Mouse (Mus musculus) thymus, postnatal 4 days (tissue): ENCODE results near the gene Orm3.

Experiments used
- DNase-seq: peaks from one replicate; pipeline ENCODE4 v3.0.0; 2021

The Orm3 gene

DNA sequence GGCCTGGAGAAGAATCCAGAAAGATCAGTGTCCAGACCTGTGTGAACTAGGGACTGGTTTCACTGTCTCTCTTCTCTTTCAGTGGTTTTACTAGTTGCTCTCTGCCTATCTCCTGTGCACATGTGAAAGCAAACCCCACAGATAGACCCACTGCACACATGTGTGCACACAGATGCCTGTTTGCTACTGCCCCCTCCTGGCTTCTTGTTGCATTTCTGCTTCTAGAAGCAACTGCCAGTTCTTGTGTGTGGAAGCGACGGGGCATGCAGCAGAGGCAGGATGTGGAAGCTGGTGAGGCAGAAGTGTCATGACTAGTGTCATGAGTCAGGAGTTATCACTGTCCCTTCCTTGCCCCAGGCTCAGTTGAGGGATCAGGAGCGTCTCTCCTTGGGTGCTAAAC, 15.9 kb downstream of the Orm3 start:
- peak; percentile 82 for DNase-seq

DNA sequence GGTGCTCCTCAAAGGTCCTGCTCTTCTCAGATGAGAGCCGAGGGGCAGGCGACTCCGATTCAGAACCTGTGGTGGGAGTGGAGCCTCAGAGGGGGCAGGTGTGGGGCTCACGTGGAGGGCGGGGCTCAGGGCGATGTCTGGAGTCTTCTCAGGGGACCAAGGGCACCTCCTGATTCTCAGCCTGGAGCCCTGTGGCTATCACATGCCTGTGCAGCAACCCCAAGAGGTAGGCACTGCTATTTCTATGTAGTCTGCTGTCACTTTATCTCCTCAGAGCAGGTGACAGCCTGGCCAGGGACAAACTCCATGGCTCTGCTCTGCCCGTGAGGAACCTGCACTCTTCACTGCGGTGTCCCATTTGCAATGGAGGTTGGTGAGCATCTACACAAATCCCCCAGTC, 17.4 kb downstream of the Orm3 start:
- no peak for DNase-seq

DNA sequence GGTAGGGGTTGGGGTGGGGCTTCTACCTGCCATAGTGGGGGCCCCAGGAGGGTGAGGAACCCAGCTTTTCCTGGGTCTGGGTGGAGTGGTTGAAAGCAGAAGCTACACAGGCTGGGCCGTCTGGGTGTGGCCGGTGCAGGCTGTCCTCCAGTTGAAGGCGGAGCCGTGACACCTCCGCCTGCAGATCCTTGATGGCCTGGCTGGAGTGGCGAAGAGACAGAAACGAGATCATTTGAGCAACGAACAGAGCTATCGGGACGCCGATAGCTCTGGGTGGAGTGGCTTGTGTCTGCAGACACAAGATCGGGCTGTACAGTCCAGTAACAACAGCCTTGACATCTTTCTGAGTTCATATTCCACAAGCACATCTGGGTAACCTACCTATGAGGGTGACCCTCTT, 18.4 kb downstream of the Orm3 start:
- DNase-seq: no peak

DNA sequence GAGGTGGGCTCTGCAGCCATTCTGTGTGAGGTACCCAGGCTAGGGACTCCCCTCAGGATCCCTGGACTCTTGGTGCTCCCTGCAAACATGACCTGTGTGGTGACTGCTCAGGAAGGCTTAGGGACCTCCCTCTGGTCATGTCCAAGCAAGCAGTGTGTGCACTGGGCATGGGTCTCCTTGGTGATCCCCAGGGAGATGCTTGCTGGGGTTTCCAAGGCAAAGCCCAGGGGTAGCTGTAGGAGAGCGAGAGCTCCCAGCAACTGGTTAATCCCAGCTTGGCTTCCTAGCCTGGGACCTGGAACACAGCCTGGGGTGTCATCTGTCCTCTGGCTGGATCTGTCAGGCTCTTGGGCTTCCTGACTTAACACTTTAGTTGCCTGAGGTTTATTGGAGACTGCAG, 19.4 kb downstream of the Orm3 start:
- no peak for DNase-seq

DNA sequence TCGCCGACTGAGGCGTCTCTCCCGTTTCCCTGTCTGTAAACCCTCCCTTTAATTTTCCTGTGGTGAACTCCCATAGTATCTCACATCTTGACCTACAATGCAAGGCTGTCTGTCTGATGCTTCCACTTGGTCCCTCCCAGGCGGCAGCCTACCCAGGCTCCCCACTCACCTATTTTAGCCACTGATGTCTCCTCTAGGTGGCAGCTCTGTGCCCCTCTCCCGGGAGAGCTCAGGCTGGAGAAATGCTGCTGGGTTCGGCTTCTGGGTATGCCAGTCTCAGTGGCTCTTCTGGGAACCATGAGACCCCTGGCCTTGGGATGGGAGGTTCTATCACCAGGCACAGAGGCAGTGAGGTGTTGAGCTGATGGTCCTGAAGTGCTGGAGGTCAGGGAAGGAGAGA, 21.5 kb downstream of the Orm3 start:
- DNase-seq: peak; percentile 45

DNA sequence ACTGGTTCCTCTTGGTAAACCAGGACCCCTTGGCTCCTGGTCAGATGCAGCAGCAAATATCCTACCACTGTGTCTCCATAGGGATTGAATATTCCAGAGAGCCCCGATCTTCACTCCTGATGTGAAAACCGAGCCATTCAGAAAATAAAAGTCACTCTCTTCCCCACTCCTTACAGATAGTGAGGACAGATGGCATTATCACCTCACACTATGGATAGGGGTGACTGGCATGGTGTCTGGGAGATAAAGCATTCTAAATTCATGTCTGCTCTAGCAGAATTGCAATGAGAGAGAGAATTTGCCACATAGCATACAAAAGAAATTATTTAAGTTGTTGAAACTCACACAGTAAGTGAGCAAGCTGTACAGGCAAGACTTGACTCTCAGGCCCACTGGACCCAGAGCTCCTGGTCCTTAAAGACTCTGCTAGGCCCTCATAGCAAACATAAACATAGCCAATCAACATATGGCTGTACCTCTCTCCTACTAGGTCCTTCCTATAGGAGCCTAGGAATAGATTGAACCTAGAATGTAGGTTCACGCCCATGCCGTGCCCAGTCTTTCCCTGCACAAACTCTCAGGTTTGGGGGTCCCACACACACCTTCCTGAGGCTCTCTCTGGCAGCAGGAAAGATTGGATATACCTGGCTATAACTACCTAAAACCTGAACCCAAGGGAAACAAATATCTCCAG, 26.9 kb downstream of the Orm3 start:
- no peak for DNase-seq

DNA sequence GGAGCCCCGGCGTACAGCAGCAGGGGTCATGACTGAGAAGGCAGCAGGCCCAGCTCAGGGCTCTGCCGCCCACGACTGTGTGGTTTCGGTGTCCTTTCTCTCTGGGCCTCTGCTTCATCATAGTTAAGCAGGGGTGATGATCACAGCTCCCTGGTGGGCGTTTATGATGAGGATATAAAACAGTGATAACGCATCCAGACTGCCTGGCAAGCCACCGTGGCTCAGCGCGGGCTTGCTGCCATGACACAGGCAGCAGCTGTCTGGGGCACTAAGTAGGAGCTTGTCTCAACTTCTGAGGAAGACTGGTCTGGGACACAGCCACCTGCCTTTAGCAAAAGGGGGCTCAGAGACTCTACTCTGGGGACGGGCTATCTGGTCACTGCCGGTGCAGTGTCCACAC, 27.5 kb downstream of the Orm3 start:
- DNase-seq: no peak

DNA sequence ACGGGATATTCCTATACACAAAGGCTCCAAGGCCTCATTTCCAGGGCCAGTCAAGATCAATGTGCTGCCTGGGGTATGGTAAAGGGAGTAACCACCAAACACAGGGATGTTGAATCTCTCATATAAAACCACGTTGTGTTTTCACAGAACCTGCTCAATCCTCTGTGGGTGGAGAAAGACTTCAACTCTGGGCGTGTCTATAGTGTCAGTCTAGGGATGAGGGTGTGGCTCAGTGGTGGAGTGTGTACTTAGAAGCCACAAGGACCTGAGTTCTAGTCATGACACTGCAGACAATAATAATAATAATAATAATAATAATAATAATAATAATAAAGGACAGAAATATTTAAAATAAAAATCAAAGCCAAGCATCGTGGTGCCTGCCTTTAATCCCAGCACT, 28.3 kb downstream of the Orm3 start:
- no peak for DNase-seq

DNA sequence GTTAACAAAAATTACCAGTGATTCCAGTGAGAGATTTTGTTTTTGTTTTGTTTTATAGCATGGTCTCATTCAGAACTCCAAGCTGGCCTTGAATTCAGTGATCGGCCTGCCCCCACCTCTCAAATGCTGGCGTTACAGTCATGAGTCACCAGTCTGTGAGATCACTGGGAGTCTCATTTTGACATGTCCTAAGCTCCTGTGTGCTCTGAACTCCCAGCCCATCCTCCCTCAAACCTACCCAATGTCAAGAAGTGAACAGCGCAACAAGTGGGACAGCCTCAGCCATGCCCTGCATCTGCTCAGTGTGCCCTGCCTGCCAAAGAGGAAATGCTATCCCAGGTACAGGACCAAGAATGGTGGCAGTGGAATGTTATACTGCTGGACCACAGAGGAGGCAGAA, 29.3 kb downstream of the Orm3 start:
- peak; percentile 47 for DNase-seq

DNA sequence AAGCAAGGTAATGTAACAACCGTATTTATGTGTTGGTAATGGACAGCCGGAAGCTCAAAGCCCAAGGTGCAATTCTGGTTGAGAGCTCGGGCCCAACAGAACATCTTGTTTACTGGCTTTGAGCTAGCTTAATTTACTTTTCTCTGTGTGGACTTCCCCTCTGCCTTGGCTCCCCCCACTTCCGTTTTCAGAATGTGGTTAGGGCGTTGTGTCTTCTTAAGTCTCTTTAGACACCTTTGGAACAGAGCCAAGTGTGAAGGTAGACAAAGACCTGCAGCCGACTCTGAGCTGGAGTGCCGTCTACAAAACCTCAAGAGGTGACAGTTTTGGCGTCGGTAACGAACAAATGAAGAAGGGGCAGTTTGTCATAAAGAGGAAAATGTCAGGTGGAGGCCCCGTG, 29.8 kb downstream of the Orm3 start:
- peak; percentile 75 for DNase-seq

DNA sequence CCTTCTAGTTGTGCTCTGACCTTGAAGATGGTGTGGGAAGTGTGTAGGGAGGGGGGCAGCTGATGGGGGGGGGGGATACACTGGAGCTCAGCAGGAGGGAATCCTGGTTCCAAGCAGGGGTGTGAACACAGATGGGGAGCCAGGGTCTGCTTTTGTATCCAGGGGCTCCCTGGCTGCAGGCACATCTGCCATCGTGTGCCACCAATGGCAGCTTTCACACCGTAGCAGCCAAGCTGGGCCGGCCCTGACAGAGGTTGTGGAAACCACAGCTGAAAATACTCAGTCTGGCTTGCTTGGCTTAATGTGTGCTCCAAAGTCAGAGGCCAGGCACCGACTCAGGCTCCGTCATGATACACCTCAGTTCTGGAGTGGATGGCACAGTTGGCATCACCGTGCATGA, 32.1 kb downstream of the Orm3 start:
- no peak for DNase-seq

DNA sequence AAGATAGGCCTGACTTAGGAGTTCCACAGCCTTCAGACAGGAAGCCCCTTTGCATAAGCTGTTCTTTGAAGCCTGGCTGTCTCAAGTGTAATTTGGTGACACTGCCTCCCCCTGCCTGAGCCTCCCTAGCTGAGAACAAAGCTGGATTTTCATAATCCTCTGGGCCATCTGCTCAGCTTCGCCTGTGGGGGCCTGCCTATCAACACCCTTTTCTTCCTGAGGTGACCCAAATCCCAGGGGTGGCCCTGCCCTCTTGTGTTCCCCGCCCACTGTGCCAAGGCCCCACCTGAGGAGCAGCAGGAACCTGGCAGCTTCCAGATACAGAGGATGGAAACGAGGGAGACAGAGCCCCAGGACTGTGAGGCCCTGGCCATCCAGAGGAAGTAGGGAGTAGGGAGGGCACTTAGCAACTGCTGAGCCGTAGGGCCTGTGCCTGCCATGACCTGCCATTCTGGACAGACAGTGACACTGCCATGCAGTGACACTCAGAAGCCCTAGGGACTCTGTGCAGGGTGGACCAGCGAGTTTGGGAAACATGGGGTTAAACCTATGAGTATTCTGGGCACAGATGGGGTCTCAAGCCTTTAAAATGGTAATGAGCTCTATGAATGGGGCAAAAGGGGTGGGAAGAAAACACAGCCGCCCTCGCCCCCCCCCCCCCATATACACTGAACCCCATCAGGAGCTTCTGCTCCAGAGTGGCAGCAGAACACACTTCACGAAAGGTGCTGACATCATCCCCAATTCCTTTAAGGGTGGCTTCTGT, 33.3 kb downstream of the Orm3 start:
- DNase-seq: peak; percentile 60

DNA sequence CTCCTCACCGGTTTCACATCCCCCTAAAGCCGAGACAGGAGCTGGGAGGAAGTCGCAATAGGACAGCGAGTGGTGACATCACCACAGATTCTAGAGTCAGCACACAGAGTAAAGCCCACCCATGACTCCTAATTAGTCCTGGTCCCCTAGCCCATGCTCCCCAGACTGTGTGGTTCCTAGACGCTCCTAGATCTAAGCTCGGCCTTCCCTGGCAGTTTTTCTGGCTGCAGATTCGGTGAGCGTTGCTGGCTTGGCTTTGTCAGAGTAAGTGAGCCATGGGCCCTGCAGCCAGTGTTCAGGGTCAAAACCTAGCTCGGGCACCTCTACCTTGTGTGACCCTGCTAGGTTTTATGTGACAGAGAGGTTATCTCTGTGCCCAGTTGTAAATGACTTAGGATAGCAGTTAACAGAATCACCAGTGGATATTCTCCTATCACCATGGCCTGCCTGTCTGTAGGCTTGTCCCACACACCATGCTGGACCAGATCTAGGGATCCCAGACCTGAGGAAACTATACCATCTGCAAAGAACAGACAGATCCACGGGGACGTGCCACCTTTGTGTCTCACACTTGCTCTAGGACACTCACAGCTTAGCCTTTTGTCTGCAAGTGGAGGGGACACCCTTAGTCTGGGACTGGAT, 34.0 kb downstream of the Orm3 start:
- DNase-seq: peak; percentile 27

DNA sequence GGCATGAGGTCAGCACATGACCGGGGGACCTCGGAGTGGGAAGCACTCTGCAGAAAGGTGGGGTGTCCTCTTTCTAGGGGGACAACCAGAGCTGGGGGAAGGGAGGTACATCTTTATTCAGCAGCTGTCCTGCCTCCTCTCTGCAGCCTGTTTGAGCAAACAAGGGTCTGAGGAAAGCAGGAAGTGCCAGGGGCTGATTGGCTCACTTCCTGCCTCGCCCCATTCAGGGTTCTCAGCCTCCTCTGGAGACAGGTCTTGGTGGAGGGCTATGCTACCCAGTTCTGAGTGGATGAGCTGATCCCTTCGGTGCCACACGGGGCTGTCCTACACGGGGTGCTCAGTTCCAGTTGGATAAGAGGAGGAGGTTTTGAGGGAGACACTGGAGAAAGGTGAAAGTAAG, 35.4 kb downstream of the Orm3 start:
- peak; percentile 68 for DNase-seq

DNA sequence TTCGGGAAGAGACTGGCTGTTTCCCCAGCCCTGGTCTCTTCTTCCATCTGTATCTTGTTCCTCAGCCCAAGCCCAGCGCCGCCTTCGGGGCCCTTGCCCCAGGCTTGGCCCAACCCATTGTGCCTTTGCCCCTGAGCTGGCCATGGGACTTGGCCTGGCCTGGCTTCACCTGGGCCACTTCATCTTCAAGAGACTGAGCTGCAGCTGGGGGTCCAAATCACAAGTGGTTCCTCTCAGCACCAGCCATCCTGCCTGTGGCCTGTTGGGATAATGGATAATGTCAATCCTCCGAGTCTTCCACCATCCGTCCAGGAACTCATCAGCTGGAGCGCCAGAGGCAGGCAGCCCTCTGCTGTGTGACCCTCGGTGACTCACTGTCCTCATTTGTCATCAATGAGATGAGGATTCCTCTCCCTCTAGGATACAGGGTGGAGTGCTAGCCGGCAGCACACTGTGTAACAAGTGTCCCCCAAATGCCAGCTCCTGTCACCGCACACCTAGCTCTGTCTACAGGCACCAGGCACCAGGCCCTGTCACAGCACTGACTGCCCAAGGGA, 42.1 kb downstream of the Orm3 start:
- DNase-seq: no peak

DNA sequence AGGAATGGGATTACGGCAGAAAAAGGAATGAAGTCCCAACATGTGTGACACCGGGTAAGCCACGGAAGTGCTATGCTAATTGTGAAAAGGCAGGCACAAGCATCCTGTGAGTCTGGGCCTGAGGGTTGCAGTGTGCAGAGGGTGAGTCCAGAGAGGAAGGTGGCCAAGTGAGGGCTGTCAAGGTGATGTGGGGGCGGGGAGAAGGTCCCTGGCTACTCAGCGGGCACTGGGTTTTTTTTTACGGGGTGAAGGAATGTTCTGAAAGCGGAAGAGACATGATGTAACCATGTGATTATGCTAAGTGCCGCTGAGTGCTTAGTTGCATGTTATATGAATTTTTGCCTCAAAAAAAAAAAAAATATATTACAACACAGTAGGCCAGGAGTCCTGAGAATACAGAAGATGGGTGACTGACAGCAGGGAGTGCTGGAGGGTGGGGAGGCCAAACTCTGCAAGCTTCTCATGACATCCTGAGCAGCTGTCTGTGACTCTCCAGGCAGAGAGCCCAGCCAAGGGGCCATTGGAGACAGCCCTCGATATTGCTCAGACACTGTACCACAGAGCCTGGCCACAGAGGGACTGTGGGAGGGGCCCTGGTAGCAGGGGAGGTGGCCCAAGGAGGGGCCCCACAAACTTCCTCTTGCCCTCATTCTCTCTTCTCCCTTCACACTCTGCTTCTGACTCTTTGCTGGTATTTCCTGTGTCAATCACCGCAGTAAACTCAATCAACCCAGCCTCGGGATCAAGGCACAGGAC, 43.1 kb downstream of the Orm3 start:
- DNase-seq: peak; percentile 61

DNA sequence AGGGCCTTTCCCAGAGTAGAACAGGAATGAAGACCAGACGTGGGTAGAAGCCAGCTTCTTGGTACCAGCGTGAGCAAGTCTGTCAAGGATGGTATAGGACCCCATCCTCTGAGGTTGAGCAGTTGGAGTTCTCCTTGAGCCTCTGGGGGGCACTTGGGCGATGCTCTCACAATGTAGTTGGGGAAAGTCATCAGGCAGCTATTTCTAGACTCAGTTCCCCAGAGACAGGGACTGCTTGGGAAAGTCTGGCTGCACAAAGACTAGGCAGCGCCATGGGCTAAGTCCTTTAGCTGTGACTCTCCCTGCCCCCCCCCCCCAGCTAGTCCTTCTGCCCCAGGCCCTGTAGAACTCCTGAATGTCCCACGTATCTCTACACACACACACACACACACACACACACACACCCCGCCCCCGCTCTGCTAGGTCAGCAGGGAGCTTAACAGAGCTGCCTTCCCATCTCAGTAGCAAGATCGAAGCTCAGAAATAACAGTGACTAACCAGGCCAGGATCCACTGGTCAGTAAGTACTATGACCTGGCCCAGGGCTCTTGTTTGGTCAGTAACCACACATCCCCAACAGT, 43.8 kb downstream of the Orm3 start:
- DNase-seq: peak; percentile 43

DNA sequence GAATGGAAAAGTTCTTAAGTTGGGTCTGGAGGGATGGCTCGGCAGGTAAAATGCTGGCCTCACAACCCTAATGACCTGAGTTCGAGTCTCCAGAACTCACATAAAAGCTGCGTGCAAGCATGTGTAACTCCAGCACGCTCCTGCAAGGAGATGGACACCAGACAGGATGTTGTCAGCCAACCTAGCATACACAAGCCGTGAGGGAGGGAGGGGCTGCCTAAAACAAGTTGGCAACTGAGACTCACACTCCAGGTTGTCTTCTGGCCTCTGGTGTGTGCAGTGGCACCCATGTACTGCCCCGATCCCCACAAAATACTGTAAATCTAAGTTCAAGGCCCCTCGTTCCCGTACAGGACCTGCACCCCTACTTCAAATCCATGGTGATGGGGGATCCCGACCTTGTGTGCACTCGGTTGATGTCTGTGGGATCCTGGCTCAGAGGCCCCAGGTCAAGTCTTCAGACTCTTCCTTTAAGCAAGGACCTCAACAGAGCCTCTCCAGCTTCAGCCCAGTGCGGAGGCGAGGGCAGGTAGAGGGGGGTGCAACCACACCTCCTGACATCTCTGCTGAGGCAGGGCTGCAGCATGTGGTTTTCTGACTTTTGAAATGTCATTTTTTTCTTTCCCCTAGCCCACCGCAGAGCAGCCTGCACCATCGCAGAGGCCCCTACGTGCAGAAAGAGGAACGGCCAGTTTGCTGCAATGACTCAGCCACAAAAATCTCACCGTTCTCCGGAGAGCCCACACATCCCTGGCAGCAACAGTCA, 44.8 kb downstream of the Orm3 start:
- peak; percentile 67 for DNase-seq

DNA sequence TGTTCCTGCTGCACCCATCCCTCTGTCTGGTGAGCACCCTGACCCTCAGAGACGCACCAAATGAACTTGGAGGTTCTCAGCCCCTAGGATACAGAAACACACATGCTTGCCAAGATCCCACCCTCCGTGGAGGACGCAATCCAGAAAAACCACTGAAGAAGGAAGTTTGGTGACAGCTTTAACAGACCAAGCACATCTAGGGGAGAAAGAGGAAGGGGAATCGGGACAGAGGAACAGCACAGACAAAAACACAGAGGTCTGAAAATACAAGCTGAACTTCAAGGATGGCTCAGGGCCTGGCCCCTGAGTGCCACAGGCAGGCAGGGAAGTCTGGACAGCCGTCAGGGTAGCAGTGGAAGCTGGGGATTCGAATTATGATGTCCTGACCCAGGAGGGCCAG, 45.7 kb downstream of the Orm3 start:
- DNase-seq: peak; percentile 25

DNA sequence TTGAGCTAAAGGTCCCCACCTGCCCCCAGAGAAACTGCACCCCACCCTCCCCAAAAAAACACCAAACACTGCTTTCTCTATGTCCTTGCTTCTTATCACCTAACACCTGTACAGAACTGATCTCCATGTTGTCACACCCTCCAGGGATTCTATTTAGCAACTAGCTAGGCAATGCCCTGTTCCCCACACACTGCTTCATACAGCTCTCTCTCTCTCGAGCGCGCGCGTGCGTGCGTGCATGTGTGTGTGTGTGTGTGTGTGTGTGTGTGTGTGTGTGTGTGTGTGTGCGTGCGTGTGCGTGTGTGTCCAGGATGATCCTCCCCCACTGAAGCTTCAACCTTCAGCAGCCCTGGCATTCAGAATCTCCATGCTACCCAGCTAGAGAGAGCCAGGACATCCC, 46.1 kb downstream of the Orm3 start:
- DNase-seq: peak; percentile 55

DNA sequence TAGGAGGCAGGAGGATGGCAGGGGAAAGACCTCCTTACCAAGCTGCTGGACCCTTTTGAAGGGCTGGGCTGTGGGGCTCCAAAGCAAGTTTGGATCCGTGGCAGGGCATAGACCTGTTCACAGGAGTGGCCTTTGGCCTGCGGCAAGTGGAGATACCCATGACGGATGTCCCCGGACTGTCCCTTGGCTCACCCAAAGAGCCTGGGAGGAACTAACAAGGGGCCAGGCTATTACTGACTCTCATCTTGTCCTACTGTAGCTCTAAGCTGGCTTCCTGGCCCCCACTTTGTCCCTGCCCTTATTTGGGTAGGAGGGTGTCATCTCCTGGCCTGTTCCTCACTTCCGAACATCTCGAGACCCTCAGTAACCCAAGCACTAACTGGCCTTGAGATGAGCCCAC, 46.6 kb downstream of the Orm3 start:
- peak; percentile 45 for DNase-seq
